Mouse (Mus musculus) testis, postnatal 10 days (tissue): ENCODE measurements around the gene Ss18l1.

Experiments
- DNase-seq: peaks from one replicate; pipeline ENCODE4 v3.0.0; 2021; ENCODE audit warnings: low spot score

The Ss18l1 gene

DNA sequence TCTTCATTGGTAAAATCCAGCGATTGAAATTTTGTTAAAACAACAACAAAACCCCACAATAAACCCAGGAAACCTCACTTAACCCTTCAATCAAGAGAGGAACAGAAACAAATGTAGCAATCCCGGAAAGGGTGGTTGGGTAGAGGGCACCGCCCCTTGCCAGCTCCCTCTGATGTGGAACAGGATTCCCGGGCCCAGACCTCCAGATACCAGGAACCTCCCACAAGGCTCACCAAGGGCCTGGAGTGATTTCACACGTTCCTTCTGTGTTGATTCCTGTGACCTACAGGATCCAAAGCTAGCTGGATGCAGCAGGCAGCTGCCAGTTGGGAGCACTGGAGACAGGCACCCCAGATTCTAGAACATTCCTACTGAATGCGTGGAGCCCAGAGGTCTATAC is 1.9 kb upstream of the Ss18l1 start:
- DNase-seq = peak; percentile 56

DNA sequence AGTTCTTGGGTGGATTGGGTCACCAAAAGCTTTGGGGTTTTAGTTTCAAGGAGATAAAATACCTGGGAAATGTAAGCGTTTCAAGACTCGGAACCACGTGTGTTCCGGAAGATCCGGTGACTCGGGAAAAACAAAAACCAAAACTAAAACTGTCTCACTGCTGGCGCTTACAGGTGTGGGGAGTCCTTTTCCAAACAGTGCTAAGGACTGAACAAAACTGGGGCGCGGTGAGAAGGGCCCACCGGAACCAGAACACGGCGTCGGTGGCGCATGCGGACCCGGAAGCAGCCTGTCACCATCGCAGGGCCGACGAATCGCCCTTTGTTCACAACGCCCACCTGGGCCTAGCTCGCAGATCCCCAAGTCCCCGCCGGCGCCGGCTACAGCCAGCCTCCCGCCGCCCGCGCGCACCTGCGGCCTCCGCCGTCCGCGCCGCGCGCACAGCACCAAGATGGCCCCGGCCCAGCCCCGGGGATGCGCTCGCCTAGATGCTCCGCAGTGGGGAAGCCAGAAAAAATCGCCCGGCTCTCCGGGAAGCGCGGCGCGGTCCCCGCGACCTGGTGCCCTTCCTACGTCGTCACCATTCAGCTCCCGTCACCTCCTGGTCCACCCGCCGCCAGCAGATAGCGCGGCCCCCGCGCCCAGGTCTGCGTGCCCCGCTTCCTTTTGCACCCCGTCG is 593 bp upstream of the Ss18l1 start:
- peak; percentile 74 for DNase-seq

DNA sequence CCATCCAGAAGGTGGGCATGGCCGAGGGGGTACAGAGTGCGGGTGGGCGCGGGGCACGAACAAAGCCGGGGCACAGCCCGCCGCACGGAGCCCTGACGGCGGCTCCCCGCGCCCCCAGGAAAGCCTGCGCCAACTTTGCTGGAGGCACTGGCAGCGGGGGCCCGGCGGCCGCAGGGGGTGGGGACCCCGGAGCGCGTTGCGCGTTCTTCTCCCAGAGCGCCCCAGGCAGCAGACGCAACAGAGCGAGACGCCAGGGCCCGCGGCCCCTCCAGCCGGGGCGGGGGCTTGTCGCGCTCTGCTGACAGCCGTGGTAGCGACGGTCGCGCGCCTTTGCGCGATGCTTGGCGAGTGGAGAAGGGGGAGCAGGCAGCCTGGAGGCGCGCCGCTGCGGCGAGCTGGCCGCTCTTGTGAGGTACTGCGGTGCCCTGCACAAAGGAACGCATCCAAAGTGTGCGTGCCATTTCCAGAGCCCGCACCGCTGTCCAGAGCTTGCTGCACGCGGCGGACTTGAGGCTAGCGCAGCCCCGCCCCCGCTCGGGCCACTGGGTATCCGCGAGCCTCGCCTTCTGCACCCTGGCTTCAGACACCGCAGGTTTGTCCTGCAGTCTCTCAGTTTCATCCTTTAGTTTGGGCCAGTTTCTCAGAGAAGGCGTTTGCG is 678 bp downstream of the Ss18l1 start:
- DNase-seq = peak; percentile 81

DNA sequence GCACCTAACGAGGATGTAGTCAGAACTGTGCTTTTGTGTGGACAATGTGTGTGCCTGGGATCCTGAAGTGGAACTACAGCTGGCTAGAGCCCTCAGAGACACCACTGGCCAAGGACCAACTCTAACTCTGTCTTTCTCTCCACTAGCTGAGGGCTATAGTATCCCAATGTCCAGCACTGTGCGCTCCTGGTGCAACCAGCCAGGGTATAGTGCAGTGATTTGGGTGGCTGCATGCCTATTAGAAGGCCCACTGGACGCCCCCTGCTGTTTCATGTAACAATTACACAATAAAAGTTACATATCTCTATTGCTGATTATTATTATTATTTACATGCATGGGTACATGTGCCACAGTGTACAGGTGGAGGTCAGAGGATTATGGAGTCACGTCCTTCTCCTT is 3.0 kb downstream of the Ss18l1 start:
- DNase-seq = no peak

DNA sequence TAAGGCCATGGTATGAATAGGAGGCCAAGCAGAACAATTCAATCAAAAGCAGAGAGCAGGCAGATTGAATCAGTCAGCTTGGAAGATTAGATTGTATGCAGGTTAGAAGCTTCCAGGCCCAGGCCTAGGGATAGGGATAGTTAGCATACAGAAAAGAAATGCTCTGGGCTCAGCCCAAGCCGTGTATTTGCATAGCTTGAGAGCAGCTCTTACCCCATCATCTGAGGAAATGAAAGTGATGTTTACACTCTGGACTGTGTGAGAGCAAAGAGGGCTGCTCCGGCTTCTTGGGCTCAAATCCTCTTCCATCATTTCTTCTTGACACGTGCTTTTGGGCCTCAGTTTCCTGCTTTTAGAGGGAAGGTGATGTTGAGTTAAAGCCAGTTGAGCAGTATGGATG is 5.3 kb downstream of the Ss18l1 start:
- DNase-seq = no peak

DNA sequence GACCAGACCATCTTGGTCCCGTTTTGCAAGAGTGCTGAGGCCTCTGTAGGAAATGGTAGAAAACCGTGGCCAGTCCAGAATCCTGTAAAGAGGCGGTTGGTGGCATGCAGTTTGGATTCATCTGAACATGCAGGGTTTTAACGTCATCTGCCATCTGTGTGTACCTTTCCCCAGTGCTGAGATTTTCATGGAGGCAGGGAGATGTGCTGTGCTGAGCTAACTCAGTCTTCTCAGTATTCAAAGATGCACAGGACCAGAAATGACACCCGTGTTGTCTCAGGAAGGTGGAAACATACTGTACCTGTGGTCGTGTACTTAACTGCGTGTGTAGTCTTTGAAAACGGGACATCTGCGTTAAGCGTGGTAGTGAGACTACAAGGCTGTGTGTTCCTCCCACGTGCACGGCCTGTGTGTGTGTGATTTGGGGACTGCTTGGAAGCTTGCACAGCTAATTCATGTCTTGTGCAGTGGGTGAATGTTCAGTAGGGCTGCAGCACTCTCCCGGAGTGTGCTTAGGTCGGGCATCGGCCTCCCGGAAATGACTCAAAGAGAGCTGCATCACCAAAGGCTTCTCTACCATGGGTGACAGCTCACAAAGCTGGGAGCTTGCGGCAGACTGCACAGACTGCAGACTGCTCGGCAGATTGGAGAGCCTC is 5.8 kb downstream of the Ss18l1 start:
- DNase-seq = no peak

GRCm38 (mm10) chr2:180050986-180051385 is 8.7 kb downstream of the Ss18l1 start:
- DNase-seq = peak; percentile 93

- no peak for DNase-seq
Observed at GRCm38 (mm10) chr2:180051986-180052733, 9.9 kb downstream of the Ss18l1 start.

DNA sequence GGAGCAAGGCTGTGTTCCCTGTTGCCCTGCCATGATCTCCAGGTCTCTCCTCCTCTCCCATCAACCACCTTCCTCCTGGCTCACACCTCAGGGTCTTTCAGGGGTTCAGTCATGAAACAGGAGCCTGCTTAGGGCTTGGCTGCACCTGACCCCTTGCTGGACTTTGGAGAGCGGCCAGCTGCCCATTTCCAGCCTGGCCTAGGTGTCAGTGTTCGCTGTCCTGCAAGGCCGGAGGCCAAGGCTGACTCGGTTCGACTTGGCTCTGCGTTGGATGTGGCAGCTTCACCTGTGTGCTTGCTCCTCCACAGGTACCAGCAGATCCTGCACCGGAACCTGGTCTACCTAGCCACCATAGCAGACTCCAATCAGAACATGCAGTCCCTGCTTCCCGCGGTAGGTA is 10.7 kb downstream of the Ss18l1 start:
- no peak for DNase-seq

GRCm38 (mm10) chr2:180063338-180064131 is 21.2 kb downstream of the Ss18l1 start:
- DNase-seq = no peak

DNA sequence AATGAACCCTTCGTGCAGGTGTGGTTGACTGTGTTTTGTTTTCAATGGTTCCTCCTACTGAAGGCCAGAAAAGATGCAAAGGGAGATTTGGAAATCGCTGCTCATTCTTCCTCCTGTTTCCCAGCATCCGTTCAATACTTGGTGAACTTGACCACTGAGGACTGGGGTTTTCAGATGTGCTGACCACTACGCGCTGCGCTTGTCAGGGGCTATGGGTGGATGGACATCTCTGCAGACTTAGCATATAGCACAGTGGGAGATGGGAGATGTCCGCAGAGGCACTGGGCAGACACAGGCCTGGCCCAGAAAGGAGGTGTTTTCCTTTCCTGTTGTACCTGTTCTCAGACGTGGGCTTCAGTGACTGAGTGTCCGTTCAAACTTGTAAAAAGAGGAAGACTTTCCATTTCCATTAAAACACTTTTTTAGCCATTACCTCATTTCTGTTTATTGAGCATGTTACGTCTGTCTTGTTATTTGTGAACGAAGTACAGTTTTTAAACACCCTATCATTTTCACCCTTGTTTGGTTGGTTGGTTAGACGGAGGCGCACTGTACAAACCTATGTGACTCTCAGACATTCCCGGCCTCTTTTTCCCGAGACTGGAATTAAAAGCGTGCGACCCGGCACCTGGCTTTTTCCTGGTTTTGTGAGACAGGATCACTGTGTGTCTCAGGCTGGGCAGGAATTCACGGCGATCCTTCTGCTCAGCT is 27.6 kb downstream of the Ss18l1 start:
- no peak for DNase-seq

DNA sequence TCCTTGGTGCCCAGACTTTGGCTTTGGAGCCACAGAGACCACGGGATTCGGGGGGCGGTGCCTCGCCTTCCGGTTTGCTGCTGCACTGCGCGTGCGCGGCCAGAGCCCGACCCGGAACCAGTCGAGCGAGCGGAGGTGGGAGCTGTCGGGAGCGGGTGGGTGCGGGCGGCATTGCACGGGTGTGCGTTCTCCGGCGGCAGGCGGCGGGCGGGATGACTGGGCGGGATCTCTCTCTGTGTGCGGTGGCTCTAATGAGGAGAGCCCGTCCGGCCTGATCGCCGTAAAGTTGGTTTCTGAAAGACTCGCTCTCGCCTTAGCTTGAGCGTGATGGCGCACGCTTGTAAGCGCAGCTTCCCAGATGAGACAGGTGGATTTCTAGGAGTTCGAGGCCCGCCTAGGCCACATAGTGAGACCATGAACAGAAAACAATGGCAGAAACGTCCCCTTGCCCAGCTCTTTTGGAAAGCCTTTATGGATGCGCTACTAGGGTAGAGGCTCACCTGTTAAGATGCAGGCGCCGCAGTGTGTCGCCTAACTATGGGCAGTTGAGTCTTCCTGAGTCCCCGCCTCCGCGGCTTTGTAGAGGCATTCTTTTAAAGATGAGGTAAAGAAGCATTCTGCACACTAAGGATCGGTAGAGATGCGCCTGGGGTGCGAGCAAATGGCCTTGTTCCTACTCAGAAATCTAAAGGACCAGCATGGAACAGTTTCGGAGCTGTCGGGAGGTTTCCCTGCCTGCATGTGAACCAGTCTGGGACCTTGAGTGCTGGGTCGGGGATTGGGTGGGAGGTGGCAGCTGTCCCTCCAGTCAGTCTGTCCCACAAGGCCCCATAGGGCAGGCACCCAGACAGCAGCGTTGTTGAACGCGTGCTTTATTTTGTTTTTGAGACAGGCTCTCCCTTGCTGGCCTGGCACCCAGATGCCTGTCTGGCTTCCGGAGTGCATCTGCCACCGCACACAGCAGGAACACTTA is 28.5 kb downstream of the Ss18l1 start, which contains the start of gene Mtg2:
Gene Mtg2, plus strand, starts transcription at position 108 of the 973 bp plus-strand sequence.
- peak; percentile 97 for DNase-seq

- DNase-seq = no peak
Observed at GRCm38 (mm10) chr2:180071671-180072070, 29.4 kb downstream of the Ss18l1 start.

DNA sequence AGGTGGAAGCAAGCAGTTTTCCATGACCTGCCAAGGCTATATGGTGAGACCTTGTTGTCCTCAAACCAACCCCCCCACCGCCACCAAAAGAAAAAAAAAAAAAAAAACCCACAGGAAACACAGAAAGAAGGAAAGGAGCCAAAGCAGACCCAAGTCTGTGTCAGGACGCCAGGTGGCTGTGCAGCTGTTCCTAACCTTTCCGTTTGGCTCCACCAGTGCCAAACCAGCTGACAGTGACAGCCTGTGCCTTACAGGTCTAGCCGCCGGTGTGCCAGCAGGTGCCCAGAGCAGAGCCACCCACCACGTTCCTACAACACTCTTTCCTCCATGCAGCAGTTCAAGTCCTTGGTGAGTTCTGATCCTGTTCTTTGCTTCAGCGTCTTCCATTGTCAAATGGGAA is 30.6 kb downstream of the Ss18l1 start:
- no peak for DNase-seq

- DNase-seq = no peak
Observed at GRCm38 (mm10) chr2:180077622-180078021, 35.3 kb downstream of the Ss18l1 start.

DNA sequence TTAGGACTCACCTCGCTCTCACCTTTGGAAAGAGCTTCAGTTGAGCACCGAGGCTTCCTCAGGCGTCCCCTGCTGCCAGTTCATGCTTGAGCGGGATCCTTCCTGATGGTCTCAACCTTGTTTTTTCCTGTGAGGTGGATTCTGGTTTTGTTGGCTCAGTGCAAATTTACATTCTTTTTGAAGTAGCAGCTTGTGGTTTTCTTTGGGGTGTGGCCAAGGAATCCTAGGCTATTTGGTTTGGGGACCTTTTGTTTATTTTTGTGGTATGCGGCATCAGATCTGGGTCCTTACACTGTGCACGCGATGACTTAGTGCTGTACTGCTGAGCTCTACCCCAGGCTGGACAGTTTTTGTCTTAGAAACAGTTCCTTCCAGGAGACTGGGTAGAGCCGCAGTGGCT is 38.4 kb downstream of the Ss18l1 start:
- DNase-seq = no peak

- DNase-seq = no peak
Observed at GRCm38 (mm10) chr2:180083063-180083462, 40.8 kb downstream of the Ss18l1 start.

- DNase-seq = no peak
Observed at GRCm38 (mm10) chr2:180084565-180084964, 42.3 kb downstream of the Ss18l1 start.

GRCm38 (mm10) chr2:180085926-180086636 is 43.8 kb downstream of the Ss18l1 start:
- DNase-seq = no peak
